Mouse (Mus musculus) colon, adult 2 months (tissue): ENCODE results near the gene Vkorc1. TPM values are rescaled to one million over a fixed set of nuclear protein-coding genes. Genes with fewer than 3 reads are reported as not detected.

Source experiments
- polyA plus RNA-seq: library from polyadenylated mRNA; depleted of rRNA; stranded (reverse); fragments of >200 nt; gene quantifications from 2 replicates; pipeline ENCODE4 v1.2.3, GENCODE M21; 2012; rRNA removed

Gene Vkorc1
- 136 and 159 TPM in 2 replicates for polyA plus RNA-seq

DNA sequence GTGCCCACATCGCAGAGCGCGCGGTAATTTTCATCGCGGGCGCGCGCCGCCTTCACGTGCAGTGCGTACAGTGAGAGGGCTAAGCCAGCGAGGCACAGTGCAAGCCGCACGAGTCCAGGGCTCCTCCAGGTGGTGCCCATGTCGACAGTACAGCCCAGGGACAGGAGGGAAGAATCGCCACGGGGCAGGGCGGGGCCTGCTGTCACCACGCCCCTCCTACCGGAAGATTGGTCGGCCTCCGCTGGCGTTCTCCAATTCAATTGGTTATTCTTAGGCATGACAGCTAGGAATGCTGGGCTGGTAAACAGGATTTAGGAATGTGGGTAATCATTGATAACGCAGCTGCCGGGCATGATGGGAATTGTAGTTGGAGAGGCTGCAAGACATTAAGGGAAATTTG, at the start of gene Vkorc1, which contains the start of gene Gm21974:
Vkorc1 (minus strand) TSS at position 176 of the 400 bp plus-strand sequence.
Gm21974 (minus strand) TSS at position 13 of the 400 bp plus-strand sequence.

DNA sequence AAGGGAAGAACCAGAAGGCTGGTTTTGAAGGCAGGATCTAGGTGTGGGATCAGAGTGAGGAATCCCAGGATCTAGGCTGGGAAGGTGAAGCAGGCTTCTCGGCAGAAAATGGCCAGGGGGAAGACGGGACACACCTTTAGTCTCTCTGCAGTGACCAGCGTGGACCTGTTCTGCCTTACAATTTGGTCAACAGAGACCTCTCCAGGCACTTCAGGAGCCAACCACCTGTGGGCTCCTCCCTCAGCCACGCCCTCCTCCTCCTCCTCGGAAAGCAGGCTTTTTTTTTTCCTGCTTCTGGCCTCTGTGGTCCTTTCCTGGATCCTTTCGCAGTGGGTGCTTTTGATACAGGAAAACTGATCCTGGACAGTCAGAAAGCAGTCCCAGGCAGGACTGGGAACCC, 34.5 kb upstream of the Vkorc1 start, which contains the start of gene Prss8:
Prss8 (minus strand) TSS at position 182 of the 400 bp plus-strand sequence.

DNA sequence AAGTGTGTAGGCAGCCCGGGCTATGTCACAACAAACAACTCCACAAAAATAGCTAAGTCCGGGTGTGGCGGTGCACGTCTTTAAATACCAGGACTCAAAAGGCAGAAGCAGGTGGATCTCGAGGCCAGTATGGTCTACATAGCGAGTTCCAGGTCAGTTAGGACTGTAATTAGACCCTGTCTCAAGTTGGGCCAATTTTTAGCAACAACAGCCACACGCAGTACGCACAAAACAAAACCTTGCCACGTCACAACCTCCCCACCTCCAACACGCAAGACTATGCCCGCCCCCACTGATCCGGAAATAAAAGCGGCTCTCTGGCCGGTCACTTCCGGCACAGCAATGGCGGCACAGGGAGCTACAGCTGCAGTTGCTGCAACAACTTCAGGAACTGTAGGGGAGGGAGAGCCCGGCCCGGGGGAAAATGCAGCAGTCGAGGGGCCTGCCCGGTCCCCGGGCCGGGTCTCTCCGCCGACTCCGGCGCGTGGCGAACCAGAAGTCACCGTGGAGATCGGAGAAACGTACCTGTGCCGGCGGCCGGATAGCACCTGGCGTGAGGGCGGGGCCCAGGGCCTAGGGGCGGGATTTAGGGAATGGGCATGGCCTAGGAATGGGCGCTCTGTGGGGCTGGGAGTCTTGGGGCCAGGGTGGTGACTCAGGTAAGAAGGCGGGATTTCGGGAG, 16.9 kb upstream of the Vkorc1 start, which contains the start of gene Kat8:
Kat8 (plus strand) TSS at position 327 of the 682 bp plus-strand sequence.

DNA sequence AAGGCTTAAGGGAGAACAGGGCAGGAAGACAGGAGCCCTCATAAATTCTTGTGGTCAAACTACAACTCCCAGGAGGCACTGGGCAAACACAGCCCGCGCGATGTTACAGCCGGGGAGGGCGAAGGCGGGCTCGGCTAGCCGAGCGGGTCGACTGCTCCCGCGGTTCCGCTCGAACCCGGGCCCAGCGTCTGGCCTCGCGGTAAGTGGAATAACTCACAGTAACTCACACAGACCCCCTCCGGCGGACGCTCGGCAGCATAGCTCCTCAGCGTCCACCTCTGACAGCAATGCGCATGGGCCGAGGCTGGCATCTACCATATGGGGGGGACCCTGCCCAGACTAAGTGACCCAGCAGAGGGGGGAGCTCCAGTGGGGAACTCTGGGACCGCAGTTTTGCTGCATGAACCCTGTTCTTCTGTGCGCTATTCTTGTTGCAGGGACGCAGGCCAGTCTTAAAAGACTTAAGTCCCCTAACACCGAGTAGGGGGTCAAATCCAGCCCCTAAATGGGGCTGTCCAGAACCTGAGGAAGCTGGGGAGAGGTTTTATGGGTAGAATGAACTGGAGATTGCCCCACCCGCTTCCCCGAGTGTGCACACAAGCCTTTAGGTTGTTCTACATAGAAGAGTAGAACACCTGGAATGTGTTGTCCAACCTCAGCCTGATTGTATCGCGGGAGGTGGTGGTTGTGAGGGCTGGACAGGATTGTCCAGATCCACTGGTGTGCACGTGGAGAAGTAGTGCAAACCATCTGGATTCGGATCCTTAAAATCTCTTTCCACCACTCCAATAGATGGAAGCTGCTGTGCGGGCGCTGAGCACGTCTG, 8.8 kb upstream of the Vkorc1 start, which contains the start of gene Bckdk:
Bckdk (plus strand) TSS at position 112 of the 826 bp plus-strand sequence.

DNA sequence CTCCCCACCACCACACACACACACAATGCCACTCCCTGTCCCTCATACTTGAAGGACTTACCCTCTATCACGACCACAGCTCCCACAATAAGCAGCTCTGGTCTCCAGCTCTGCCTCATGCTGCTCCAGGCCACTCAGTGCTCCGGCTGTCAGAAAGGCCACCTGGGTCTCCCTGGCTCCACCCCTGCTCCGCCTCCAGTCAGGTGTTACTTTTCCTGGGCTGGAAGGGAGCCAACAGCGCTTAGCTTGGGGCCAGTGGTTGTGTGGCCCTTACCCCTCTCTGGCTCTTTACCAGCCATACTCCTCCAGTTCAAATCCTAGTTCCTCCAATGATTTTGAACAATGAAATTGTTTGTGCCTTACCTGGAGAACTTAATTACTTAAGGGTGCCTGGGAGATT, 4.6 kb downstream of the Vkorc1 start, which contains the start of gene Prss53:
Prss53 (minus strand) TSS at position 173 of the 400 bp plus-strand sequence.

DNA sequence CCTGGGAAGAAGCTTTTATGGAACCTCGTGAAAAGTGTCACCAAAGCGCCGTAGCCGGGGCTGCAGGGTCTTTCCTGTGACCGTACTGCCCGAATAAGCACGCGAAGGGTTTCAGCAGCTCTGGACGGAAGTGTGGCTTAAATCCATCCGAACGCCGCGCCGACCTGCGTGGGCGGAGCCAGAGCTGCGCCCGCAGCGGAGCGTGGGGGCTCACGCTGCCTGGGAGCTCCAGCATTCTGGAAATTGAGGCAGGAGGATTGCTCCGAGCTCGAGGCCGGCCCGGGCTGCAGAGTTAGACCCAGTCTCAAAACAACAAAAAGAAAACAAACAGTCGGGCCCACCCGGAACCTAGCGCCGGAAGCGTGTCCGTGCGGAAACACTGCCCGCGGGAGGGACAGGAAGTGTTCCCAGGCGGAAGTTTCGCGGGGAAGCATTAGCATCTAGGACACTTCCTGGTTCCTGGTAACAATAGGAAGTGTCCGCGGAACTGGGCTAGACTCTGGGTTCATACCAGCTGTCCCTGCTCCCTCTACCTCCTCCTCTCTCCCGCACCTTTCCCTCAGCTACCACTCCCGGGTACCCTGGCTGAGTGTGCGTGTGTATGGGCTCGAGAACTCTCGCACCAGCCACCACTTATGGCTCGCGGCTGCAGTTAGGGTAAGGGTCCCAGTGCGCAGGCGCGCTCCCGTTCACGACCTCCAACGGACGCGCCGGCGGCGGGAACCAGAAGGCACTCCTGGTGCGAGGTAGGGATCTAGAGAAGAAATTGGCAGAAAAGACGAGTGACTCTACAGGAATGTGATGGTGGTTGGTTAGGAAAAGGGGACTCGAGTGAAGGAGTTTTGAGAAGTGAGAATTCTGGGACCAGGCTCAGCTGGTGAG, 18.7 kb downstream of the Vkorc1 start, which contains the start of gene Zfp668:
Zfp668 (minus strand) TSS at position 362 of the 882 bp plus-strand sequence.

DNA sequence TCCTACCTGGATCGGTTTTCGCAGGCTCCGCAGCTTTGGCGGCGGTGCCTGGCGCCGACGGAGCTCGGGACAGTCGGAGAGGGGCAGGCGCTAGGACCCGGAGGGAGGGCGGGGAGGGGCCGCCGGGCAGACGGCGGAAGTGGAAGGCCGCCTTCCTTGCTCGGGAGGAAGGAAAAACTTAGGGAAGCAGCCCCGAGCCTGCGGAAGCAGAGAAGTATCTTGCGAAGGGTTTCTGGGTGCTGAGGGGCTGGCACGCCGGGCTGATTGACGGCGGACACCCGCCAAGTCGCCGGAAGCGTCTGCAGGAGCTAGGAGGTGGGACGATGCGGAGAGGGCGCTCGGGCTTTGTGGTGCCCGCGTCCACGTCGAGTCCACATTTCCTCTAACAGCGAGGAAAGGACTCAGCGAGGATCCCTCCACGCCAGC, 19.4 kb downstream of the Vkorc1 start, which contains the start of gene Zfp646:
Zfp646 (plus strand) TSS at position 181 of the 426 bp plus-strand sequence.

Other genes starting within 250 kb of the Vkorc1 start
- gene Bcl7c, start 186.7 kb downstream of the Vkorc1 start, polyA plus RNA-seq, result 30.5 and 30.6 TPM in 2 replicates
- gene Ctf1, start 182.9 kb downstream of the Vkorc1 start, polyA plus RNA-seq, result 17.1 and 23.7 TPM in 2 replicates
- gene Ctf2, start 163.5 kb downstream of the Vkorc1 start, polyA plus RNA-seq, result not detected in 2 replicates
- gene Fbxl19, start 151.1 kb downstream of the Vkorc1 start, polyA plus RNA-seq, result 47.9 and 56.8 TPM in 2 replicates
- 35.4 and 46.9 TPM in 2 replicates for gene Orai3, start 125.8 kb downstream of the Vkorc1 start, polyA plus RNA-seq
- gene Setd1a, start 118.9 kb downstream of the Vkorc1 start, polyA plus RNA-seq, result 8.2 and 9.2 TPM in 2 replicates
- 0.86 TPM in 1 of 2 replicates, not detected in the other for gene Gm49388, start 110.0 kb downstream of the Vkorc1 start, polyA plus RNA-seq
- 64.8 and 84.2 TPM in 2 replicates for gene Hsd3b7, start 95.0 kb downstream of the Vkorc1 start, polyA plus RNA-seq
- gene Stx4a, start 71.3 kb downstream of the Vkorc1 start, polyA plus RNA-seq, result 61.1 and 76.4 TPM in 2 replicates
- gene Stx1b, start 71.1 kb downstream of the Vkorc1 start, polyA plus RNA-seq, result 3.9 and 4.8 TPM in 2 replicates
- gene Zfp646, start 19.4 kb downstream of the Vkorc1 start, polyA plus RNA-seq, result 20.2 and 20.8 TPM in 2 replicates
- gene Zfp668, start 18.8 kb downstream of the Vkorc1 start, polyA plus RNA-seq, result 6.5 and 7.7 TPM in 2 replicates
- gene Prss53, start 4.6 kb downstream of the Vkorc1 start, polyA plus RNA-seq, result 5.0 and 5.2 TPM in 2 replicates
- not detected in 2 replicates for gene Gm21974, start 163 bp downstream of the Vkorc1 start, polyA plus RNA-seq
- gene Bckdk, start 8.5 kb upstream of the Vkorc1 start, polyA plus RNA-seq, result 74.3 and 95.0 TPM in 2 replicates
- 9.7 and 12.9 TPM in 2 replicates for gene Kat8, start 16.9 kb upstream of the Vkorc1 start, polyA plus RNA-seq
- gene Prss8, start 34.5 kb upstream of the Vkorc1 start, polyA plus RNA-seq, result 119 and 136 TPM in 2 replicates
- 7.5 and 10.7 TPM in 2 replicates for gene Prss36, start 51.1 kb upstream of the Vkorc1 start, polyA plus RNA-seq
- gene Fus, start 71.8 kb upstream of the Vkorc1 start, polyA plus RNA-seq, result 156 and 158 TPM in 2 replicates
- gene Pycard, start 98.2 kb upstream of the Vkorc1 start, polyA plus RNA-seq, result 407 and 442 TPM in 2 replicates
- 18.5 and 21.0 TPM in 2 replicates for gene Trim72, start 108.3 kb upstream of the Vkorc1 start, polyA plus RNA-seq
- 4.3 and 4.7 TPM in 2 replicates for gene Itgam, start 167.0 kb upstream of the Vkorc1 start, polyA plus RNA-seq
- 0.10 TPM in 1 of 2 replicates, not detected in the other for gene Gm49368, start 167.1 kb upstream of the Vkorc1 start, polyA plus RNA-seq
- gene Itgax, start 233.9 kb upstream of the Vkorc1 start, polyA plus RNA-seq, result 3.5 and 3.6 TPM in 2 replicates